Mouse (Mus musculus): ENCODE results near the gene Slc6a13. TPM values are rescaled to one million over a fixed set of nuclear protein-coding genes. Genes with fewer than 3 reads are reported as not detected.

Slc6a13 gene
- polyA plus RNA-seq, 1 experiment from 2014 or later = 10.8 TPM

Small RNAs within 50 kb of the gene (microRNA-seq; reads per million reads assigned to microRNA genes)
- gene Gm24855 = not detected

Other genes with a start within 250 kb of the Slc6a13 start
- gene Mical3, start 169.2 kb upstream of the Slc6a13 start, polyA plus RNA-seq (2016; fragmentation: Nextera tagmentation; extraction: Ambion mirVana) = 18.7 and 19.4 TPM in 2 replicates
- gene Pex26, start 116.6 kb upstream of the Slc6a13 start, polyA plus RNA-seq (2016; fragmentation: Nextera tagmentation; extraction: Ambion mirVana) = 12.3 and 12.6 TPM in 2 replicates
- gene Tuba8, start 89.5 kb upstream of the Slc6a13 start, polyA plus RNA-seq (2016; fragmentation: Nextera tagmentation; extraction: Ambion mirVana) = 0.22 TPM in 1 of 2 replicates, not detected in the other
- gene Usp18, start 54.3 kb upstream of the Slc6a13 start, polyA plus RNA-seq (2016; fragmentation: Nextera tagmentation; extraction: Ambion mirVana) = 1.9 TPM in 2 replicates
- gene Slc6a12, start 42.8 kb downstream of the Slc6a13 start, polyA plus RNA-seq (2016; fragmentation: Nextera tagmentation; extraction: Ambion mirVana) = 0.20 and 0.37 TPM in 2 replicates
- gene Iqsec3, start 173.5 kb downstream of the Slc6a13 start, polyA plus RNA-seq (2016; fragmentation: Nextera tagmentation; extraction: Ambion mirVana) = 3.0 and 3.3 TPM in 2 replicates